Mouse (Mus musculus) adrenal gland (tissue): ENCODE data around the gene Fbxo46.

ENCODE experiments used
- intact Hi-C: fragments of 180-260 bp; cut with DNase I; formaldehyde crosslinking; loops from one replicate; pipeline ENCODE4 v1.15.1; 2025

Gene Fbxo46

GRCm38 (mm10) chr7:19164978-19165377, 45.3 kb downstream of the Fbxo46 start:
- intact Hi-C loops, result no loop called here

GRCm38 (mm10) chr7:19165656-19166423, 46.2 kb downstream of the Fbxo46 start, which contains the start of gene Gipr:
Gene Gipr, minus strand, starts transcription at chr7:19166127.
- intact Hi-C loops, result no loop called here

DNA sequence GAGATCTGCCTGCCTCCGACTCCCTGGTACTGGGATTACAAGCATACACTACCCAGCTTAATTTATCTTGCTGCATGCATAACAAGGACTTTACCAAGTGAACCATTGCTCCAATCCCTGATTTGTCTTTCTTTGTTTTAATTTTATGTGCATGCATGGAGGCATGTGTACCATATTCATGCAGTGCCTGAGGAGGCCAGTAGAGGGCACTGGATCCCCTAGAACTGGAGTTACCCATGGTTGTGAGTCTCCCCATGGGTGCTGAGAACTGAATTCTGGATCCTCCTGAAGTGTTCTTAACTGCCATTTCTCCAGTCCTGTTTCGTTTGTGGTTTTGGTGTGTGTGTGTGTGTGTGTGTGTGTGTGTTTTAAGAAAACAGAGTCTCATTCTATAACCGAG, 47.3 kb downstream of the Fbxo46 start:
- intact Hi-C loops, result no loop called here

- intact Hi-C loops, result no loop called here
Observed at GRCm38 (mm10) chr7:19169506-19169905, 49.8 kb downstream of the Fbxo46 start.

DNA sequence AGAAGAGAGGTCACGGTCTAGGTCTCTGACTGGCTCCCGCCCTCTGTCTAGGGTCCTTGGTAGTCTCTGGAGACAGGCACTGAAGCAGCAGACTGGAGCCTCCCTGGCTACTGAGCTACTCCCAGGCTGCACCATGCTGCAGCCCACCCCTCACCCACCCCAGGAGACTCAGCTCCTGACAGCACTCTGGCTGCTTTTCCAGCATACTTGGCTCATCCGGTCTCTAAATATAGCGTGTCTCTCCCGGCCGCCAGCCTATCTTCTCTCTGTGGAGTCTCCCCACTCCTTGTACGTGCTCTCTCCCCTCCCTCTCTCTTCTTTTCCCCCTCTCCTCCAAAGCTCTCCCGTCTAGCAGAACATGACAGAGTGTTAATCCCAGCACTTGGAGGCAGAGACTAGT, 50.5 kb downstream of the Fbxo46 start:
- intact Hi-C loops, result no loop called here

GRCm38 (mm10) chr7:19171831-19172230, 52.2 kb downstream of the Fbxo46 start:
- intact Hi-C loops, result no loop called here

DNA sequence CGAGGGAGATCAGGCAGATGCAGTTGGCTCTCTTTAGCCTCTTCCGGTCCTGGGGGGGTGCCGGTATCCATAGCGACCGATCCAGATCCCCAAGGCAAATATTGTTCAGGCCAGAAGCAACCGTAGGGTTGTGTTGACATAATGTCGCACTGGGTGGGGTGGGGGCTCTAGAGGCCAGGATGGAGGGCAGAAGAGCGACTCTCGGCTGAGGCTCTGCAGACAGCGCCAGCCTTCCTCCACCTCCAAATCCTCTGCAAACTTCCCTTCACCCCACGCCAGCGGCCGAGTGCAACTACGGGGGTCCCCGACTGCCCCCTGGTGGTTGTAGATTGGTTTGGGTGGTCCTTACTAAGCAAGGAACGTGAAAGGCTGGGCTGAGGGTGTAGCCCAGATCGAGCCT, 53.2 kb downstream of the Fbxo46 start:
- intact Hi-C loops, result loop anchor here (1.0 kb wide), 1 partner anchor 15 kb away; no protein-coding TSS in a partner anchor

DNA sequence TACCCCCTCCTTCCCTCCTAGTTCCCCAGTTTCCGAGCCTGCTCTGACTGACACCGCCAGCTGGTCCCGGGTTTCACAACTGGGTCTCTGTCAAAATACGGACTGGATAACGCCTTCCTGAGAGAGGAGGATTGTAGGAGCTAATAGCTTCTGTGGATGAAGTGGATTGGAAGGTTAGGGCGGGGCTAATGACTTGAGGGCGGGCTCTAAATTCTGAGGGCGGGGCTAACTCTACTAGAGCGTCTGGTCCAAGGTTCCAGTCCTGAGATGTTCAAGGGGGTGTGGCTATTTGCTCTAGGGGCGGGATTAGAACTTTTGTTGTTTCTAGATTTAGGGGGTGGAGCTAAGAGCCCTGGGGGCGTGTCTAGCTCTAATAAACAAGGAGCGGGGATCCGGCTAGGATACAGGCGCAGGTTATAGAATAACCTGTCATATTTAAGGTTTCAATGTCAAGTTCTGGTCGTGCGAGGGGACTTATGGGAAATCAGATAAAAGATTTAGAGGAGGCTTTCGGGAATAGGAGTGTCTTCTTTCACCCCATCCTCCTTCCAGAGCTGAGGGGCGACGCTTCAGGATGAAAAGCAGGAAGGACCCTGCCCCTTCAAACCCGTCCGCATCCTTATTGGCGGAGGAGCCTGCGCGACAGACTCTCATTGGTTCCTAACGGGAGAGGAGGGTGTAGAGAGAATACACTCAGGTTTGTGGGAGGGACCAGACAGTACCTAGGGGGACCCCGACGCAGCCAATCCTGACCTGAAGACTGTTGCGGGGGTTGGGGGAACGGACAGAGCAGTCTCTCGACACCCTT, 56.3 kb downstream of the Fbxo46 start, which contains the start of gene Eml2:
Gene Eml2, plus strand, starts transcription at position 714 of the 808 bp plus-strand sequence.
- intact Hi-C loops, result loop anchor here (5.0 kb wide), 1 partner anchor 36 kb away; the partner anchor contains the start of gene Gpr4

DNA sequence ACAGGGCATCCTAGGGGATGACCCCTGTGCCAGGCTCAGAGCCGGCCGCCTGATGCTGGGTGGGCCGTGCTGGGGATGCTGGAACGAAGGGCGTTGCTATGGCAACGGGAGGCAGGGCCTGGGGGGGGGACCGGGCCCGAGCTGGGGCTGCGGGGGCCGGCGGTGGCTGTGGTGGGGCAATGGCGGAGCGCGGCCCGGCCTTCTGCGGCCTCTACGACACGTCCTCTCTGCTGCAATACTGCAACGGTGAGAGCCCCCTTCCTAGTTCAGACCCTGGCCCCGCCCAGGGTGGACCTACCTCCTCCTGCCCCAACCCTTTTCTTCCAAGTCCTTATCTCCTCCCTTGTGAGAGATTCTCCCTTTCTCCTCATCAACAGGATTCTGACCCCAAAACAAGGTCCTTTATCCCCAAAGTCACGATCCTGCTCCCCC, 56.9 kb downstream of the Fbxo46 start:
- intact Hi-C loops, result loop anchor here (5.0 kb wide), 1 partner anchor 36 kb away; the partner anchor contains the start of gene Gpr4

- intact Hi-C loops, result loop anchor here (5.0 kb wide), 1 partner anchor 35 kb away; the partner anchor contains the start of gene Gpr4
Observed at GRCm38 (mm10) chr7:19177216-19177615, 57.6 kb downstream of the Fbxo46 start.

- intact Hi-C loops, result loop anchor here (5.0 kb wide), 1 partner anchor 34 kb away; the partner anchor contains the start of gene Gpr4
Observed at GRCm38 (mm10) chr7:19178035-19178434, 58.4 kb downstream of the Fbxo46 start.

GRCm38 (mm10) chr7:19178443-19179092, 58.9 kb downstream of the Fbxo46 start:
- intact Hi-C loops, result loop anchor here (5.0 kb wide), 1 partner anchor 34 kb away; the partner anchor contains the start of gene Gpr4

- intact Hi-C loops, result loop anchor here (5.0 kb wide), 1 partner anchor 33 kb away; the partner anchor contains the start of gene Gpr4
Observed at GRCm38 (mm10) chr7:19179173-19179572, 59.5 kb downstream of the Fbxo46 start.

GRCm38 (mm10) chr7:19179936-19180335, 60.3 kb downstream of the Fbxo46 start:
- intact Hi-C loops, result loop anchor here (5.0 kb wide), 1 partner anchor 32 kb away; the partner anchor contains the start of gene Gpr4

DNA sequence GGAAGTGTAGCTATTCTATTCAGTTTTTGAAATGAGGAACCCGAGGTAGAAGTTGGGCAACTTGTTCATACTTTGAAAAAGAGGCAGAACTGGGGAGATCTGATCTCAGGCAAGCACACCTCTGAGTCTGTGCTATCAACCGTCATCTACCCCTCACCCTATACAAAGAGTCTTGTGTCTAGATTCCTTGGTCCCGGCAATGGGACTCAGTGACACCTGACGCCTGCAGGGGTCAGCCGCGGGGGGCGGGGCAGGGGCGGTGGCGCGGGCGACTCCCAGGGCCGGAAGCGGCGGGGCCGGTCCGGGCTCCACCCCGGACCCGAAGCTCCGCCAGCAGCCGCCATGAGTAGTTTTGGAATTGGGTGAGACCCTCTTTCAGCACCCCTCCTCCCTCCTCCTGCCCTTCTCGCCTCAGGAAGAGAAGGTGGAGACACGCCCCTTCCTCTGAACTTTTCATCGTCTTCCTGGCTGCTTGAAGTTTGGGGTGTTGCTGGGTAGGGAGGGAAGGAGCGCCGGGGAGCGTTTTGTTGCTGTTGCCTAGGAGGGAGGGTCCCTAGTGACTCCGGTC, 61.3 kb downstream of the Fbxo46 start:
- intact Hi-C loops, result no loop called here

GRCm38 (mm10) chr7:19184250-19184649, 64.6 kb downstream of the Fbxo46 start:
- intact Hi-C loops, result no loop called here

DNA sequence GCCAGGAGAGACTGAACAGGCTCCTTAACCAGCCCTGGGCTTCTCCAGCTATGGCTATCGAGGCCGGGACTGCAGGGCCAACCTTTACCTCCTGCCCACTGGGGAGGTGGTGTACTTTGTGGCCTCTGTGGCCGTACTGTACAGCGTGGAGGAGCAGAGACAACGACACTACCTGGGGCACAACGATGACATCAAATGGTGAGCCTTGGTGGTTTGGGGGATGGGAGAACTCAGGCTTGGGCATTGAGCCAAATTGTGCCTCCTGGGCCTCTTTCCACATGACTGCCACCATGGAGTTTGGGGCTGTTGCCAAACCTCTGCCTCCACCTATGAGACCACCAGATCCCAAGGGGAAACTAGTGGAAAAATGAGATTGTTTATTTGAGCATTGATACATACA, 65.1 kb downstream of the Fbxo46 start:
- intact Hi-C loops, result no loop called here
